Mouse (Mus musculus): Measurements from ENCODE around the gene Rab6b.

DNA sequence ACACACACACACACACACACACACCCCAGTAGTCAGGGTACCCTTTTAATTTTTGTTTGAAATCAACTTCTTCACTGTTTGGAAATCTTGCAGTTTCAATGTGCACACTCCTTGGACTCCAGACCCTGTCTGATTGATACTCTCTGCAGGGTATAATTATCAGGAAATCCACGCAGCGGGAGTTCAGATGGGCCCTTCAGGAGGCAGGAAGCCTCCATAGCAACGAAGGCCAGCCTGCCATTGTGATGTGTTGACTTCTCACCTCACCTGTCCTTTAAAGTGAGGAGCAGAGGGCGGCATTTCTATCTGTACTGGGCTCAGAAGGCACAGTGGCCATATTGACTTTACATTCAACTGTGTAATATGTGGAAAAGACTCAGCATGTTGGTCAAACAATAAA lies 73.3 kb downstream of the Rab6b start:
- no peak for TF ChIP-seq CTCF (IDR thresholded peaks at IDR 0.05; ENCODE audit: low read depth, low read length)
- TF ChIP-seq POLR2A (IDR thresholded peaks at IDR 0.05; ENCODE audit: borderline replicate concordance, low read depth, low read length): no peak
